Mouse (Mus musculus): ENCODE measurements around the gene 1700080O16Rik.

1700080O16Rik gene

GRCm38 (mm10) chrX:51972672-51973071 is at the start of gene 1700080O16Rik:
Gene 1700080O16Rik, minus strand, starts transcription at chrX:51972772.
- DNase-seq (ENCODE audit: low spot score in 2 of 2): no peak

DNA sequence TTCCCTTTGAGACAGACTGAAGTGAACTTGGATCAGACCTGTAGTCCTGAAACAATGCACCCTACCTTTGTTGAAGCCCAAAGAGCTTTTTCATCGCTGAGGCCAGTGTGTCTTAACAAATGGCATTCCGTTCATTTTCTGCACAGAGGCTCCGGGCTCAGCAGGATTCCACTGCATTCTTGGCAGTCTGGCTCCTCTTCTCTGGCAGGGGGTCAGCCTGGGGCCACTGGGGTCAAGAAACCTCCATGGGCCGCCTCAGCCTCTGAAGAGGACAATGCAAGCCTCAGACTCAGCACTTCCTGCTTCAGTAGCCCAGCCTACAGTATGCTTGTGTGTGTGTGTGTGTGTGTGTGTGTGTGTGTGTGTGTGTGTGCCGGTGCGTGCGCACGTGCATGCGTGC is 45.1 kb upstream of the 1700080O16Rik start:
- DNase-seq (ENCODE audit: low spot score in 2 of 2): no peak

GRCm38 (mm10) chrX:52000072-52000471 is 27.5 kb upstream of the 1700080O16Rik start:
- DNase-seq (ENCODE audit: low spot score in 2 of 2): no peak

DNA sequence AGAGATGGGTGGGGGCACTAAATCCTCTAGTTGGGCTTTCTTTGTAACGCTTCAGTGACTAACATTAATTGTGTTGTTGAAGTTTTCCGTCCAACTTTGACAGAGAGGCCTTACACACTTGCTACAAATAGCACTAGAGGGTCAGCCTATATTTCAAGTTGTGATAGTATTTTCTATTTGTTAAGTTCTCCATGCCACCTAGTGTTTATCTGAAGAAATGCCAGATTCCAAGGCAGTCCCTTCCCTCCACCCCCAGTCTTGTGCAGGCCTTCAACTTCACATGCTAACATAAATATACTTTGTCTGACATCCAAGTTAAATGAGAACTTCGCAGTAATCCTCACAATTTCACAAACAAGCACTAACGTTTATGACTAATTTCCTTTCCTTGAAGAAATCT is 26.9 kb upstream of the 1700080O16Rik start:
- no peak for DNase-seq (ENCODE audit: low spot score in 2 of 2)

DNA sequence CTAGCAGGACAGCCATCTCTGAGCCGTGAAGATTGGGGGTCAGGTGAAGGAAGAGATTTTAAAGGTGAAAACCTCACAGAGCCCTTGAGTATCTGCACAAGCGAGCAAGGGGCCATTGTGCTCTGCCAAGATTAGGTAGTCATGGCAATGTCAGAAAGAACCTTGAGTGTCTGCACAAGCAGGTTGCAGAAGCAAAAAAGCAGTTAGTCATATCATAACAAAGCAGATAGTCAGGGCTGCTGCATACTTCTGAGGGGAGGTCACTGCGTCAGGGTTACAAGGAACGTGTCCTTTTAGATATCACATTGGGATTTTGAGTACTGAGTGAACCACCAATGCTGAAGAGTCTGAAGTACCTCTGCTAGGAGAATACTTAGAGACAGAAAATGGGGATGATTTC is 3.8 kb upstream of the 1700080O16Rik start:
- no peak for DNase-seq (ENCODE audit: low spot score in 2 of 2)

DNA sequence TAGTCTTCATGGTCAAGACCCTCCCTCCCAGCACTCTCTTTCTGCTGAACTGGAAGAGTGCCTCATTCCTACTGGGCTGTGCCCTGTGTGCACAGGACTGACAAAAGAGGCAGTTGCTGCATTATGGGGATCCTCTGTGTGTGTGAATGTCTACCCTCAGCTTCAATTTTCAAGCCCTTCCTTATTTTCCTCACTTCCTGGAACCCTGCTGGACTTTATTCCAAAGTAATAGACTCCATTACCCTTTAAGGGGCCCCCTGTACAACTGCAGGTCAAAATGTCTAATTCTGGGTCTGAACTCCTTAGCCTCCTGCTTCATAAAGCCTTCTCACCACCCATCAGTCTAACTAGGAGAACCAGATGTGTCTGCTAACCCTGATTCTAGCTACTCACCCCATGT is 2.0 kb upstream of the 1700080O16Rik start:
- DNase-seq (ENCODE audit: low spot score in 2 of 2): no peak

- DNase-seq (ENCODE audit: low spot score in 2 of 2): no peak
These were observed 24.5 kb downstream of the 1700080O16Rik start for GRCm38 (mm10) chrX:51948071-51948470.

- DNase-seq (ENCODE audit: low spot score in 2 of 2): no peak
These were observed 34.5 kb downstream of the 1700080O16Rik start for GRCm38 (mm10) chrX:51938076-51938475.

DNA sequence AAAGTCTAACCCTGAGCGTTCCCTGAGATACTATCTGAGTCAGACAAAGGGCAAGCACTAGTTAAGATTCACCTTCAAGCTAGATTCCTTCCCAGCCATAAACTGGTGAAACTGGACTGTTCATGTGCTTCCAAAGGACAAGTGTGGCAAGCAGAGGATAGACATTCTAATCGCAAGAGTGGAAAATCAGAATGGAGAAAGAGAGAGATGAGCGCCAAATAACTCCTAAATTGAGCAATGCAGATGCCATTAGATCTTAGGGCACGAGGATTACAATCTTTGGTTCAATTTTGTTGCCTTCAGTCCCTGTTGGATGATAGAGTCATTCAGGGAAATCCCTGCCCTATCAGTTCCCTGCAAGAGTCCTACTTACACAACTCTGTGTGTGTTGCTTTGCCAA is 53.5 kb downstream of the 1700080O16Rik start:
- no peak for DNase-seq (ENCODE audit: low spot score in 2 of 2)

Data from right cerebral cortex, postnatal 10 days (tissue).